Mouse (Mus musculus) megakaryocyte-erythroid progenitor cell, adult 5-6 weeks (primary cell): ENCODE data around the gene Stk32c. TPM values are rescaled to one million over a fixed set of nuclear protein-coding genes. Genes with fewer than 3 reads are reported as not detected.
A peak's percentile ranks its signal among the peaks of the same experiment; 100 is the strongest.

ENCODE experiments used
- ATAC-seq: replicated peaks from 2 replicates; pipeline ENCODE4 v1.8.0; 2016; ENCODE audit warnings: mild to moderate bottlenecking, inconsistent platforms; ENCODE audit not compliant: severe bottlenecking, poor library complexity, low FRiP score, low TSS enrichment
- total RNA-seq, 2 experiments: library from RNA; stranded (forward) in 1 of 2; stranded (reverse) in 1 of 2; fragments of 200-1000, 215-1000 nt in 1 of 2; fragments of >200 nt in 1 of 2; fragmentation: Nextera tagmentation in 1 of 2; gene quantifications; 2 replicates each; pipeline ENCODE4 v1.2.3; 2014 to 2017

The Stk32c gene
- total RNA-seq (2014; fragmentation: Nextera tagmentation) (not detected in 2 replicates), total RNA-seq (2017) (0.88 TPM in 1 of 2 replicates, not detected in the other)

GRCm38 (mm10) chr7:139212754-139213745 lies at the start of gene Stk32c, which contains the start of gene Lrrc27:
Gene Stk32c (minus strand): TSS chr7:139213307.
Gene Lrrc27 (plus strand): TSS chr7:139212988.
- ATAC-seq: peak; percentile 98

DNA sequence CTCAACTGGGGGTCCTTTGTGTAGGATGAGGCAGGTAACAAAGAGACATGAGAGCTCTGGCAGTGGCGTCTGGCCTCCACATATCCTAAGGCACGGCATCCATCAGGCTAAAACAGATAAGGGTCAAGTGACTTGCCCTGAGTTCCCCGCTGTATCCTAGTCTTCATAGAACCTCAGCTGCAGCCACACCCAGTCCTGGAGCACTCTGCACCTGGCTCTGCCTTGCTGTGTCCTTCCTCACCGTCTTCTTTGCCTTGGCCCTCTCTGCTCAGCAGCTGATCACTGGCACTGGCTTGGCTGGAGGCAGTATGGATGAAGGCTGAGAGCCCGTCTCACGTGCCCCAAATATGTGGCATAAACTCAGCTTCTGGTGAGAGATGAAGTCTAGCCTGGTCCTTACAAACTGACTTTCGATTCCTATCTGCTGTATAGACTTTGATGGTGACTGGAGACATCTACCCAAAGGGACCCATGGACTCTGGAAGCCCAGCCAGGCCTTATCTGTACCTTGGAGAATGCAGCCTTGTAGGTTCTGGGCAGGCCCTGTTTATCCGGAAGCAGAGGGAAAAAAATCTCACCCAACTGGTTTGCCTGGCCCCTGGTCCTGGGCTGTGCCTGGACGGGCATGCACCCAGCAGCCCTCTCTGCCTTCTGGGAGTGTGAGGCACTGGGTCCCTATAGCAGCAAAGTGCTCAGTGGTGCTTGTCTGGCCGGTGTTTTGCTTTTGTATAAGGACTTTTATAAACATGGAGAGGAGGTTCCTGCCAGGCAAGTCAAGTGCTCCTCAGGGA lies 44.8 kb upstream of the Stk32c start:
- no peak for ATAC-seq

DNA sequence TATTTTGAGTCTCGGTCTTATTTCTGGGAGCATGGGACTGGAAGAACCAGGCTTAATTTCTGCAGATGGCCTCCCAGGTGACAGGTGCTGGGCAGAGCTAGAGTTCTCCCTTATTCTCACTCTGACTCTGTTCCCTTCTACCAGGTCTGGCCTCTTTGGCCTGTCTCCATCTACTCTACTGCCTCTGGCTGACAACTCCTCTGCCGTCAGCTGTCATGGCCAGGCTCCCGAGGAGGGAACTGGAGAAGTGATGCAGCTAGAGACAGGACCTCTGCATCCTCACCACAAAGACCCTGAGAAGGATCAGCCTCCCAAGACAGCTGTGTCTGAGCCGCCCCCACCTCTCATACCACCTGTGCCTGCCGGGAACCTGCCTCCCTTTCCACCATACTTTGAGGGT lies 41.5 kb upstream of the Stk32c start:
- ATAC-seq: no peak

DNA sequence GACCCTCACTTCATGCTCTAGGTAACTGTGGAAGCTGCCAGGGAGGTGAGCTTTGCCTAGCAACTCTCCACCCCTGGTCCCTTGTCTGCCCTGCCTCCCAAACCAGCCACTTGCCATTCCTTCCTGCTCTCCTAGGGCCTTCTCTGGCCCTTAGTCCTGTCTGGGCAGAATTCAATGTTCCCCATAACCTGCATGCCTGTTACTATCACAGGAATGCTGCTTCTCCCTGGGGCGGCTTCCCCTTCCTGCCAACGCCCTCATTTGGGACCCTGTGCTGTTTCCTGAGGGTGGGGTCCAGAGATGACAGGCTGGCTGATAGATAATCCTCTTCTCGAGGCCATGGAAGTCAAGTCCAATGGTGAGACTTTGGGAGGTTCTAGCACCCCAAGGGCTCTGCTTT lies 40.4 kb upstream of the Stk32c start:
- ATAC-seq: no peak

- no peak for ATAC-seq
These were observed 39.9 kb upstream of the Stk32c start for GRCm38 (mm10) chr7:139252986-139253385.

GRCm38 (mm10) chr7:139252566-139252965 lies 39.5 kb upstream of the Stk32c start:
- no peak for ATAC-seq

DNA sequence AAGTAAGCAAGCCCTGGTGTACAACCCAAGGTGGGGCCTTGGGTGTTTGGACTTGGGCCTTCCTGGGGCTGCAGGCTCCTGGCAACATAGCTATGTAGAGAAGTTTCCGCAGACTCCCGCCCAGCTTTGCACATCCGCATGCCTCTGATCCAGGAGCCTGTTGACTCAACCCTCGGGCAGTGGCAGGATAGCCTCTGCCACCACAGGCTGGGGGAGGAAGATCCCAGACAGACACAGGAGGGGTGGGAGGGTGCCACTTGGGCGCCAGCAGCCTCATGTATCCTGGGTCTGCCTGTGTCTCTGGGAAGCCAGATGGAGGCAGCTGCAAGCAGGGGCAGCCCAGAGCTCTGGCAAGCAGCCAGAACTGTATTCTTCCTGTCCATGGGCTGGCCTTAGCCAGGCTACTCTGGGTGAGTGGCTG lies 38.8 kb upstream of the Stk32c start:
- no peak for ATAC-seq

DNA sequence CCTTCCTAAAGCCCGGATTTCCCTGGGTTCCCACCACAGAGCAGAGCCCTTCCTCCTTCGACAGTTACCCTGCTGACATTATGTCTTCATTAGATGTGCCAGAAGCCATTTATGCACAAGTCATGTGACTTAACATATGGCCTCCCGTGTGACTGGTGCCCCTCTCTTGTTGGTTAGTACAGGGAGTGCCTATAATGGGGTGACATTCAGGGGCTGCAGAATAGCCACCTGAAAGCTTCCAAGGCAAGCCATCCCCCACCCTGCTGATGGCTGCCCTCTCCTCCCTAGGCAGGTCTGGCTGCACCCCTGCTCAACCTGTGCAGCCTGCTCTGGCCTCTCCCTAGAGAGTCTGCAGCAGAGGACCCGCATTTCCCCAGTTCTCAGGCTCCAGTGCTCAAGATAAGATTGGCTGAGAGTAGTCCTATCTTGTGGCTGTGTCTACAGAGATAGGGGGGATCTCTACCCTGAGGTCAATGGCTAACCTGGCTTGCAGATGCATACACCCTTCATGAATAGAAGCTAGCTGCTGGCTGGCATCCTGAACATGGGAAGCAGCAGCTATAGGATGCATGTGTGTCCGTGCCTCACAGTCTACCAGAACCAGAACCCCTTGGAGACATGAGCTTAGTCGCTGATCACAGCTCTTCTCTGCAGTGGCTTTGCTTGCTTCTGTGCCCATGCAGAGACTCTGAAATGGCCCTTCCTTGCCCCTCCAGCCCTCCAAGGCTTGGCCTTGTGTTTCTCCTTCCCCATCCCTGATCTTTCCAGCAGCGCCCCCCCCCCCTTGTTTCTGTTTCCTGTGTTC lies 36.5 kb upstream of the Stk32c start:
- ATAC-seq: peak; percentile 34

DNA sequence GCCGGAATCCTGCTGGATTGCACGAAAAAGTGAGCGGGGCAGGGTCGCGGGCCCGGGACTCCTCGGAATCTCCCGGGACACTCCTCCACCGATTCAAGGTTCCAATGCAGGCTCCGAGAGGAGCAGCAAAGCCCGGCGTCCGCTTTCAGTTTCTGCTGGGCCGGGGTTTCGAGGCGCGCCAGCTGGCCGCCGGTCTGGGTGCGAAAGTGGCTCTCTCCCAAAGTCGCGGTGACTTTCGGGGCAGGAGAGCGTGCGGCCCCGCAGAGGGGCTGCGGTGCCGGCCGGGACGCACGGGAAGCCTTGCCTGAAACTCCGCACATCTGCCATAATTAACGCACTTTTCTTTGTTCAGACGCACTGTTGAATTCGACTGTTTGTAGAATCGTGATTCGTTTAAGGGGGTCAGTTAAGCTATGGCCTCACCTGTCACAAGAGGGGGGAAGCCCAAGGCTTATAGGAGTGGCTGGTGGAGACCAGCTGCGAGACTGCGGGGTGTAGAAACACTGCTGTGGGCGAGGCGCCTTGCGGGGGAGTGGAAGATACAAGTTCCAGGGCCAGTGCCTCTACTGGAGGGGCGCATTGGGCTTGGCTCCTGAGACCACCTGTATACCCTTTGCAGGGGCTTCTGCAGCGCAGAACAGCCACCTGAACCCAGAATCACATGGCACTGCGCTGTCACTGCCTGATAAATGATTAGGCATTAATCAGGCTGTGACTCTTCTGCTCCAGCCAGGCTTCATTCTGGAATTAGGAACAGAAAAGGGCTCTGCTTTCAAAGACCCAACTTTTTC lies 35.7 kb upstream of the Stk32c start:
- ATAC-seq: 0 out of 2 replicates have a peak, but pooled peaks have one; percentile 15

GRCm38 (mm10) chr7:139247881-139248614 lies 34.9 kb upstream of the Stk32c start, which contains the start of gene Pwwp2b:
Gene Pwwp2b (plus strand): TSS chr7:139248482.
- ATAC-seq: peak; percentile 56

GRCm38 (mm10) chr7:139246931-139247880 lies 34.1 kb upstream of the Stk32c start:
- ATAC-seq: no peak

DNA sequence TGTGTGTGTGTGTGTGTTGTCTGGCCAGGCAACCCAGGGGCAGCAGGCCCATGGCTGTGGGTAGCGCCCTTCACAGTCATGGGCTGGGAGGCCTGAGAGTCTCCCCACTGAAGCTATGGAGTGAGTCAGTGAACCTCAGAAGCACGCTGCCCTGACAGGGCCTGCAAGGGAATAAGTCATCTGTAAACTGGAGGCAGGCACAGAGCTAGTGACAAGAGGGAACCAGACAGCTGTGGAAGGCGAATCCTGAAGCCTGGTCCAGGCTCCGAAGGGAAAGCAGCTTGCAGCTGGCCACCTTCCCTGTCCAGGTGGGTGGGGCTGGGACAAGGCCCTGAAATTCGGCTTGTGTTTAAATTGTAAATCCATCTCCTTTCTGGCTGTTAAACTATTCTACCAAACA lies 33.0 kb upstream of the Stk32c start:
- no peak for ATAC-seq

DNA sequence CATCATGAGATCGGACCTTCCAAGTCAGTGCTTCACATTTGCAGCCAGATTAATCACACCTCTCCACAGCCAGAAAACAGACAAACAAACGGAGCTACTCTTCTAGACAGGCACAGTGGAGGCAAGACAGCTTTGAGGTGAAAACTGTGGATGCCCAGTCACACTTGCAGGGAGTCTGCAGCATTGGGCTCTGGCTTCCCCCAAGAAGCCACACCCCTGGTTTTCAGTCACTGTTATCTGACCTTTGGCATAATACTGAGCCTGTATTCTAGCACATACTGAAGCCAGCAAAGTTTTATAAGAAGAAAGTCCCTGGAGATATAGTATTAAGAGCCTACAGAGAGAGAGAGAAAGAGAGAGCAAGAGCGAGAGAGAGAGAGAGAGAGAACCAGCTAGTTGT lies 26.3 kb upstream of the Stk32c start:
- peak; percentile 62 for ATAC-seq

- no peak for ATAC-seq
These were observed 22.7 kb upstream of the Stk32c start for GRCm38 (mm10) chr7:139235651-139236358.

GRCm38 (mm10) chr7:139234426-139235188 lies 21.5 kb upstream of the Stk32c start:
- no peak for ATAC-seq
